Mouse (Mus musculus): ENCODE measurements at regions not wholly inside any gene's neighbourhood (a gene's known extent, or its start where the extent isn't known, plus 50 kb on each side); places are given as distances from the start of the nearest gene placed in this dataset.

- H3K4me3 ChIP-seq (ENCODE audit: low read length), result no peak overlapping the region
- WGBS, result 88% methylated on average over 3 of the region's 3 CpGs
- ATAC-seq, result no peak
These were observed 204.9 kb downstream of the Rps15a start for GRCm38 (mm10) chr7:117911062-117911461.

GRCm38 (mm10) chr7:117896528-117896927 is 219.5 kb downstream of the Rps15a start:
- Histone ChIP-seq H3K27me3 (replicated peaks; ENCODE audit: control insufficient read depth, insufficient read depth, low read length) (no peaks in the 10 kb centered on the region), H3K9ac (ENCODE audit: low read depth, low read length) (no peak overlapping the region), H3K36me3 (ENCODE audit: control insufficient read depth, insufficient read depth, low read length) (no peaks in the 10 kb centered on the region), H3K4me3 (ENCODE audit: low read length) (no peak overlapping the region), H3K9me3 (ENCODE audit: control insufficient read depth, low read length) (no peaks in the 10 kb centered on the region), H3K27ac (ENCODE audit: low read length) (no peak overlapping the region), H3K4me1 (ENCODE audit: control insufficient read depth, insufficient read depth, low read length) (no peaks in the 10 kb centered on the region), H3K4me2 (ENCODE audit: low read depth, low read length) (no peak overlapping the region)
- 88% methylated on average over 2 of the region's 2 CpGs for WGBS
- ATAC-seq, result no peak

More at GRCm38 (mm10) chr7:117911062-117911461, 204.9 kb downstream of the Rps15a start:
- Histone ChIP-seq H3K27ac (ENCODE audit: low read length) (no peak overlapping the region), H3K4me2 (ENCODE audit: low read depth, low read length) (no peak overlapping the region), H3K9me3 (ENCODE audit: control insufficient read depth, low read length) (no peaks in the 10 kb centered on the region), H3K4me1 (ENCODE audit: control insufficient read depth, insufficient read depth, low read length) (no peaks in the 10 kb centered on the region), H3K36me3 (ENCODE audit: control insufficient read depth, insufficient read depth, low read length) (no peaks in the 10 kb centered on the region), H3K27me3 (replicated peaks; ENCODE audit: control insufficient read depth, insufficient read depth, low read length) (no peaks in the 10 kb centered on the region), H3K9ac (ENCODE audit: low read depth, low read length) (no peak overlapping the region)

GRCm38 (mm10) chr7:117887288-117887687 is 228.7 kb downstream of the Rps15a start:
- Histone ChIP-seq H3K27me3 (replicated peaks; ENCODE audit: control insufficient read depth, insufficient read depth, low read length) (no peaks in the 10 kb centered on the region), H3K4me1 (ENCODE audit: control insufficient read depth, insufficient read depth, low read length) (no peaks in the 10 kb centered on the region), H3K9ac (ENCODE audit: low read depth, low read length) (no peak overlapping the region), H3K4me2 (ENCODE audit: low read depth, low read length) (no peak overlapping the region), H3K4me3 (ENCODE audit: low read length) (no peak overlapping the region), H3K36me3 (ENCODE audit: control insufficient read depth, insufficient read depth, low read length) (no peaks in the 10 kb centered on the region), H3K27ac (ENCODE audit: low read length) (no peak overlapping the region), H3K9me3 (ENCODE audit: control insufficient read depth, low read length) (no peaks in the 10 kb centered on the region)
- 76% methylated on average over 6 of the region's 6 CpGs for WGBS
- no peak for ATAC-seq

GRCm38 (mm10) chr7:117882803-117883202 is 233.2 kb downstream of the Rps15a start:
- Histone ChIP-seq H3K27ac (ENCODE audit: low read length) (no peak overlapping the region), H3K9me3 (ENCODE audit: control insufficient read depth, low read length) (no peaks in the 10 kb centered on the region), H3K27me3 (replicated peaks; ENCODE audit: control insufficient read depth, insufficient read depth, low read length) (no peaks in the 10 kb centered on the region), H3K9ac (ENCODE audit: low read depth, low read length) (no peak overlapping the region), H3K36me3 (ENCODE audit: control insufficient read depth, insufficient read depth, low read length) (no peaks in the 10 kb centered on the region), H3K4me2 (ENCODE audit: low read depth, low read length) (no peak overlapping the region), H3K4me1 (ENCODE audit: control insufficient read depth, insufficient read depth, low read length) (no peaks in the 10 kb centered on the region), H3K4me3 (ENCODE audit: low read length) (no peak overlapping the region)
- ATAC-seq, result no peak
- WGBS, result 7% methylated on average over 13 of the region's 13 CpGs

- H3K36me3 ChIP-seq (ENCODE audit: control insufficient read depth, insufficient read depth, low read length), result no peaks in the 10 kb centered on the region
- no peaks in the 10 kb centered on the region for H3K27me3 ChIP-seq (replicated peaks; ENCODE audit: control insufficient read depth, insufficient read depth, low read length)
- WGBS, result 62% methylated on average over 7 of the region's 7 CpGs
- H3K4me3 ChIP-seq (ENCODE audit: low read length), result no peak overlapping the region
- no peaks in the 10 kb centered on the region for H3K4me1 ChIP-seq (ENCODE audit: control insufficient read depth, insufficient read depth, low read length)
- no peaks in the 10 kb centered on the region for H3K9me3 ChIP-seq (ENCODE audit: control insufficient read depth, low read length)
- no peak overlapping the region for H3K27ac ChIP-seq (ENCODE audit: low read length)
- ATAC-seq, result no peak
- no peak overlapping the region for H3K4me2 ChIP-seq (ENCODE audit: low read depth, low read length)
- H3K9ac ChIP-seq (ENCODE audit: low read depth, low read length), result no peak overlapping the region
These were observed 237.1 kb downstream of the Rps15a start for GRCm38 (mm10) chr7:117878903-117879302.

- Histone ChIP-seq H3K4me2 (ENCODE audit: low read depth, low read length) (no peak overlapping the region), H3K9ac (ENCODE audit: low read depth, low read length) (no peak overlapping the region), H3K27me3 (replicated peaks; ENCODE audit: control insufficient read depth, insufficient read depth, low read length) (no peaks in the 10 kb centered on the region), H3K4me3 (ENCODE audit: low read length) (no peak overlapping the region), H3K27ac (ENCODE audit: low read length) (no peak overlapping the region), H3K36me3 (ENCODE audit: control insufficient read depth, insufficient read depth, low read length) (no peaks in the 10 kb centered on the region), H3K9me3 (ENCODE audit: control insufficient read depth, low read length) (no peaks in the 10 kb centered on the region), H3K4me1 (ENCODE audit: control insufficient read depth, insufficient read depth, low read length) (no peaks in the 10 kb centered on the region)
- ATAC-seq, result no peak
- 75% methylated on average over 2 of the region's 2 CpGs for WGBS
These were observed 240.7 kb downstream of the Rps15a start for GRCm38 (mm10) chr7:117875241-117875640.

- 55% methylated on average over 6 of the region's 6 CpGs for WGBS
- Histone ChIP-seq H3K4me3 (ENCODE audit: low read length) (no peak overlapping the region), H3K9me3 (ENCODE audit: control insufficient read depth, low read length) (no peaks in the 10 kb centered on the region), H3K9ac (ENCODE audit: low read depth, low read length) (no peak overlapping the region), H3K36me3 (ENCODE audit: control insufficient read depth, insufficient read depth, low read length) (no peaks in the 10 kb centered on the region), H3K27me3 (replicated peaks; ENCODE audit: control insufficient read depth, insufficient read depth, low read length) (no peaks in the 10 kb centered on the region), H3K27ac (ENCODE audit: low read length) (no peak overlapping the region), H3K4me1 (ENCODE audit: control insufficient read depth, insufficient read depth, low read length) (no peaks in the 10 kb centered on the region), H3K4me2 (ENCODE audit: low read depth, low read length) (no peak overlapping the region)
- ATAC-seq, result no peak
These were observed 256.6 kb downstream of the Rps15a start for GRCm38 (mm10) chr7:117859419-117859818.

GRCm38 (mm10) chr7:117855955-117856354 is 260.0 kb downstream of the Rps15a start:
- Histone ChIP-seq H3K4me2 (ENCODE audit: low read depth, low read length) (no peak overlapping the region), H3K9ac (ENCODE audit: low read depth, low read length) (no peak overlapping the region), H3K36me3 (ENCODE audit: control insufficient read depth, insufficient read depth, low read length) (no peaks in the 10 kb centered on the region), H3K4me1 (ENCODE audit: control insufficient read depth, insufficient read depth, low read length) (no peaks in the 10 kb centered on the region), H3K27ac (ENCODE audit: low read length) (no peak overlapping the region), H3K27me3 (replicated peaks; ENCODE audit: control insufficient read depth, insufficient read depth, low read length) (no peaks in the 10 kb centered on the region), H3K4me3 (ENCODE audit: low read length) (no peak overlapping the region), H3K9me3 (ENCODE audit: control insufficient read depth, low read length) (no peaks in the 10 kb centered on the region)
- ATAC-seq, result no peak
- WGBS, result 89% methylated on average over 5 of the region's 5 CpGs

GRCm38 (mm10) chr7:117853716-117854115 is 262.3 kb downstream of the Rps15a start:
- H3K9me3 ChIP-seq (ENCODE audit: control insufficient read depth, low read length), result no peaks in the 10 kb centered on the region
- no peak overlapping the region for H3K4me3 ChIP-seq (ENCODE audit: low read length)
- H3K4me1 ChIP-seq (ENCODE audit: control insufficient read depth, insufficient read depth, low read length), result no peaks in the 10 kb centered on the region
- H3K27ac ChIP-seq (ENCODE audit: low read length), result no peak overlapping the region
- H3K36me3 ChIP-seq (ENCODE audit: control insufficient read depth, insufficient read depth, low read length), result no peaks in the 10 kb centered on the region
- H3K27me3 ChIP-seq (replicated peaks; ENCODE audit: control insufficient read depth, insufficient read depth, low read length), result no peaks in the 10 kb centered on the region
- ATAC-seq, result no peak
- 45% methylated on average over 4 of the region's 4 CpGs for WGBS
- H3K4me2 ChIP-seq (ENCODE audit: low read depth, low read length), result no peak overlapping the region
- no peak overlapping the region for H3K9ac ChIP-seq (ENCODE audit: low read depth, low read length)

GRCm38 (mm10) chr7:117852866-117853265 is 263.1 kb downstream of the Rps15a start:
- no peak overlapping the region for H3K9ac ChIP-seq (ENCODE audit: low read depth, low read length)
- H3K9me3 ChIP-seq (ENCODE audit: control insufficient read depth, low read length), result no peaks in the 10 kb centered on the region
- no peak overlapping the region for H3K27ac ChIP-seq (ENCODE audit: low read length)
- 57% methylated on average over 2 of the region's 2 CpGs for WGBS
- ATAC-seq, result no peak
- H3K4me3 ChIP-seq (ENCODE audit: low read length), result no peak overlapping the region
- H3K4me2 ChIP-seq (ENCODE audit: low read depth, low read length), result no peak overlapping the region
- no peaks in the 10 kb centered on the region for H3K27me3 ChIP-seq (replicated peaks; ENCODE audit: control insufficient read depth, insufficient read depth, low read length)
- H3K36me3 ChIP-seq (ENCODE audit: control insufficient read depth, insufficient read depth, low read length), result no peaks in the 10 kb centered on the region
- no peaks in the 10 kb centered on the region for H3K4me1 ChIP-seq (ENCODE audit: control insufficient read depth, insufficient read depth, low read length)
